Mouse (Mus musculus): Measurements from ENCODE around the gene Tubb4a.

DNA sequence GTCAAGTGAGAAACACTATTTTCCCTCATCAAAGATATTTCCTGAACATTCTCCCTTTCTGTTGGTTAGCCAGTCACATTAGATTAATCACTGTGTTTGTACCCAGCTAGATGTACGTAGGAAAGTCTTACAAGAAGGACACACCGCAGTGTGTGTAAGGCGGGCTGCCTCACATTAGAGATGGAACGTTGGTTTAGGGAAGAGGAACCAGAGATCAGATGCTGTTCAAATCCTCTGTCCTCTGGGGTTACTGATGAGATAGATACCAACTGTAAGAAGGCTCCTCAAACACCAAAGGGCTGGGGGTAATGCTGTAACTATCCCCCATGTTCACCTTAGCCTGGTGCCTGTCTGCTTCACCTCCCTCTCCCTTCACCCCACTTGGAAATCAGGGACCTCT, 37.2 kb upstream of the Tubb4a start:
- TF ChIP-seq CTCF (IDR thresholded peaks at IDR 0.05; ENCODE audit: insufficient read depth, low read depth, low read length): no peak
- no peak for TF ChIP-seq POLR2A (IDR thresholded peaks at IDR 0.05; ENCODE audit: insufficient read depth, low read depth, low read length)

Measured in olfactory bulb, adult 2 months (tissue).